Mouse (Mus musculus) ovary, adult 2 months (tissue): ENCODE results near the gene Mcpt1. TPM values are rescaled to one million over a fixed set of nuclear protein-coding genes. Genes with fewer than 3 reads are reported as not detected.

Source experiments
- polyA plus RNA-seq: library from polyadenylated mRNA; depleted of rRNA; stranded (reverse); fragments of >200 nt; gene quantifications from 2 replicates; pipeline ENCODE4 v1.2.3, GENCODE M21; 2012; rRNA removed

The Mcpt1 gene
- not detected in 2 replicates for polyA plus RNA-seq

DNA sequence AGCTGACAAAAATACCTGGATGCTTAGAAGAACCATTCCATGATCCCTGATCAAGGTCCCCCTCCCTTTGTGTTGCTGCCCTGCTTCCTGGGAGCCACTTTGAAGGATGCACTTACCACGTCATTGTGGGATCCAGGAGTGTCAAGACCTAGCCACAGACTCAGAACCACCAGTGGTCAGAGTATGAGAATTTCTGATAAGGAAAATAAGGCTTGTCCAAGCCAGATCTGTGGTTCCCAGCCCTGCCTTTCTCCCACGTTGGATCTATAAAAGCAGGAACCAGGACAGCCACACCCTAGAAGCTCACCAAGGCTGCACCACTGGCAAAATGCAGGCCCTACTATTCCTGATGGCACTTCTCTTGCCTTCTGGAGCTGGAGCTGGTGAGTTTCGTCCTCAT is at the start of gene Mcpt1:
Gene Mcpt1 (plus strand): TSS at position 301 of the 400 bp plus-strand sequence.

GRCm38 (mm10) chr14:56030395-56030794 is 12.6 kb downstream of the Mcpt1 start, which contains the start of gene Mcpt9:
Gene Mcpt9, minus strand, starts transcription at chr14:56030495.

GRCm38 (mm10) chr14:56041792-56042191 is 24.0 kb downstream of the Mcpt1 start, which contains the start of gene Mcpt2:
Gene Mcpt2, plus strand, starts transcription at chr14:56042041.

DNA sequence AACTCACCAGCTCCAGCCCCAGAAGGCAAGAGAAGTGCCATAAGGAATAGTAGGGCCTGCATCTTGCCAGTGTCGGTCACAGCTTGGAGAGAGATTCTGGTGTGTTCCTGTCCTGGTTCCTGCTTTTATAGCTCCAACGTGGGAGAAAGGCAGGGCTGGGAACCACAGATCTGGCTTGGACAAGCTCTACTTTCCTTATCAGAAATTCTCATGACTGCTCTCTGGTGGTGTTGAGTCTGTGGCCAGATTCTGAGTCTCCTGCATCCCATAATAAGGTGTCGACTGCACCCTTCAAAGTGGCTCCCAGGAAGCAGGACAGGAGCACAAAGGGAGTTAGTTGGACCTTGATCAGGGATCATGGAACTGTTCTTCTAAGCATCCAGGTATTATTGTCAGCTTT is 44.4 kb downstream of the Mcpt1 start, which contains the start of gene Mcpt4:
Gene Mcpt4 (minus strand): TSS at position 101 of the 400 bp plus-strand sequence.

Other genes starting within 250 kb of the Mcpt1 start
- 16.8 and 28.3 TPM in 2 replicates for gene Adcy4, start 233.9 kb upstream of the Mcpt1 start, polyA plus RNA-seq
- 9.8 and 12.0 TPM in 2 replicates for gene Ripk3, start 229.1 kb upstream of the Mcpt1 start, polyA plus RNA-seq
- 48.6 and 49.5 TPM in 2 replicates for gene Nfatc4, start 194.8 kb upstream of the Mcpt1 start, polyA plus RNA-seq
- gene Nynrin, start 164.0 kb upstream of the Mcpt1 start, polyA plus RNA-seq: 16.1 and 17.4 TPM in 2 replicates
- gene Cbln3, start 133.6 kb upstream of the Mcpt1 start, polyA plus RNA-seq: 0.63 and 0.67 TPM in 2 replicates
- 21.0 and 21.5 TPM in 2 replicates for gene Khnyn, start 133.0 kb upstream of the Mcpt1 start, polyA plus RNA-seq
- gene Sdr39u1, start 117.7 kb upstream of the Mcpt1 start, polyA plus RNA-seq: 44.7 and 46.6 TPM in 2 replicates
- 2.2 and 2.7 TPM in 2 replicates for gene Cma1, start 73.3 kb upstream of the Mcpt1 start, polyA plus RNA-seq
- gene Cma2, start 67.0 kb upstream of the Mcpt1 start, polyA plus RNA-seq: not detected in 2 replicates
- gene Mcpt9, start 12.5 kb downstream of the Mcpt1 start, polyA plus RNA-seq: not detected in 2 replicates
- gene Mcpt2, start 24.1 kb downstream of the Mcpt1 start, polyA plus RNA-seq: not detected in 2 replicates
- gene Mcpt4, start 44.3 kb downstream of the Mcpt1 start, polyA plus RNA-seq: 1.9 and 2.0 TPM in 2 replicates
- gene Mcpt8, start 67.3 kb downstream of the Mcpt1 start, polyA plus RNA-seq: not detected in 2 replicates
- not detected in 2 replicates for gene Ctsg, start 84.6 kb downstream of the Mcpt1 start, polyA plus RNA-seq
- not detected in 2 replicates for gene Gzme, start 102.7 kb downstream of the Mcpt1 start, polyA plus RNA-seq
- not detected in 2 replicates for gene Gzmd, start 114.6 kb downstream of the Mcpt1 start, polyA plus RNA-seq
- gene Gzmg, start 141.6 kb downstream of the Mcpt1 start, polyA plus RNA-seq: not detected in 2 replicates
- gene Gzmn, start 156.6 kb downstream of the Mcpt1 start, polyA plus RNA-seq: not detected in 2 replicates
- gene Gzmf, start 193.4 kb downstream of the Mcpt1 start, polyA plus RNA-seq: not detected in 2 replicates
- gene Gzmc, start 216.7 kb downstream of the Mcpt1 start, polyA plus RNA-seq: not detected in 2 replicates
- gene Gzmb, start 244.3 kb downstream of the Mcpt1 start, polyA plus RNA-seq: 0.32 and 0.43 TPM in 2 replicates